Mouse (Mus musculus): ENCODE data around the gene Rora. TPM values are rescaled to one million over a fixed set of nuclear protein-coding genes. Genes with fewer than 3 reads are reported as not detected.

Rora gene
- polyA plus RNA-seq (2015; fragmentation: Nextera tagmentation; extraction: Ambion mirVana) = 7.8 and 8.9 TPM in 2 replicates

- no peaks in the 10 kb centered on the region for H3K9me3 ChIP-seq (replicated peaks)
- peak within 1 kb of the TSS; percentile 77 for H3K9ac ChIP-seq
- H3K4me1 ChIP-seq = peaks cover 22% of the 10 kb centered on the region
- peak within 1 kb of the TSS; percentile 88 for H3K4me2 ChIP-seq
- under 1% methylated on average over 72 of the region's 72 CpGs for WGBS
- H3K27me3 ChIP-seq = peaks cover 4% of the 10 kb centered on the region; the same call in 1 of the 2 replicates
- H3K4me3 ChIP-seq (replicated peaks) = peak within 1 kb of the TSS; percentile 94
- peak; percentile 71 for ATAC-seq (replicated peaks; ENCODE audit: low FRiP score)
- H3K27ac ChIP-seq = peak within 1 kb of the TSS; percentile 95
- H3K36me3 ChIP-seq = no peaks in the 10 kb centered on the region
These were observed at the start of gene Rora for GRCm38 (mm10) chr9:68653211-68654038. Gene Rora, plus strand, starts transcription at chr9:68653786.

GRCm38 (mm10) chr9:68614006-68614405 is 39.6 kb upstream of the Rora start:
- Histone ChIP-seq H3K4me3 (replicated peaks) (no peak overlapping the region), H3K9me3 (replicated peaks) (no peaks in the 10 kb centered on the region), H3K9ac (no peak overlapping the region), H3K4me2 (no peak overlapping the region), H3K36me3 (no peaks in the 10 kb centered on the region), H3K4me1 (no peaks in the 10 kb centered on the region), H3K27me3 (no peaks in the 10 kb centered on the region), H3K27ac (no peak overlapping the region)
- ATAC-seq (replicated peaks; ENCODE audit: low FRiP score) = no peak
- 83% methylated on average over 9 of the region's 9 CpGs for WGBS

- Histone ChIP-seq H3K9me3 (replicated peaks) (no peaks in the 10 kb centered on the region), H3K9ac (no peak overlapping the region), H3K4me1 (no peaks in the 10 kb centered on the region), H3K27me3 (no peaks in the 10 kb centered on the region), H3K27ac (no peak overlapping the region), H3K4me2 (no peak overlapping the region), H3K4me3 (replicated peaks) (no peak overlapping the region), H3K36me3 (no peaks in the 10 kb centered on the region)
- ATAC-seq (replicated peaks; ENCODE audit: low FRiP score) = no peak
- 27% methylated on average over 4 of the region's 4 CpGs for WGBS
These were observed 36.5 kb upstream of the Rora start for GRCm38 (mm10) chr9:68617116-68617515.

- 81% methylated on average over 2 of the region's 2 CpGs for WGBS
- H3K9me3 ChIP-seq (replicated peaks) = no peaks in the 10 kb centered on the region
- no peak overlapping the region for H3K4me3 ChIP-seq (replicated peaks)
- no peak overlapping the region for H3K9ac ChIP-seq
- H3K27ac ChIP-seq = no peak overlapping the region
- no peak for ATAC-seq (replicated peaks; ENCODE audit: low FRiP score)
- H3K4me1 ChIP-seq = no peaks in the 10 kb centered on the region
- H3K36me3 ChIP-seq = no peaks in the 10 kb centered on the region
- no peaks in the 10 kb centered on the region for H3K27me3 ChIP-seq
- no peak overlapping the region for H3K4me2 ChIP-seq
These were observed 33.5 kb upstream of the Rora start for GRCm38 (mm10) chr9:68620036-68620435.

GRCm38 (mm10) chr9:68620441-68620840 is 33.1 kb upstream of the Rora start:
- no peak overlapping the region for H3K27ac ChIP-seq
- no peaks in the 10 kb centered on the region for H3K27me3 ChIP-seq
- 69% methylated on average over 6 of the region's 6 CpGs for WGBS
- H3K36me3 ChIP-seq = no peaks in the 10 kb centered on the region
- H3K4me3 ChIP-seq (replicated peaks) = no peak overlapping the region
- H3K4me1 ChIP-seq = no peaks in the 10 kb centered on the region
- no peaks in the 10 kb centered on the region for H3K9me3 ChIP-seq (replicated peaks)
- no peak overlapping the region for H3K4me2 ChIP-seq
- no peak for ATAC-seq (replicated peaks; ENCODE audit: low FRiP score)
- H3K9ac ChIP-seq = no peak overlapping the region

- Histone ChIP-seq H3K27me3 (no peaks in the 10 kb centered on the region), H3K4me1 (no peaks in the 10 kb centered on the region), H3K9me3 (replicated peaks) (no peaks in the 10 kb centered on the region), H3K36me3 (no peaks in the 10 kb centered on the region), H3K4me3 (replicated peaks) (no peak overlapping the region), H3K4me2 (no peak overlapping the region), H3K9ac (no peak overlapping the region), H3K27ac (no peak overlapping the region)
- ATAC-seq (replicated peaks; ENCODE audit: low FRiP score) = no peak
- WGBS = 79% methylated on average over 4 of the region's 4 CpGs
These were observed 28.6 kb upstream of the Rora start for GRCm38 (mm10) chr9:68624981-68625380.

GRCm38 (mm10) chr9:68637301-68637700 is 16.3 kb upstream of the Rora start:
- H3K4me3 ChIP-seq (replicated peaks) = no peak overlapping the region
- H3K36me3 ChIP-seq = no peaks in the 10 kb centered on the region
- H3K9ac ChIP-seq = no peak overlapping the region
- no peak overlapping the region for H3K27ac ChIP-seq
- ATAC-seq (replicated peaks; ENCODE audit: low FRiP score) = no peak
- 90% methylated on average over 8 of the region's 8 CpGs for WGBS
- H3K4me2 ChIP-seq = no peak overlapping the region
- H3K27me3 ChIP-seq = no peaks in the 10 kb centered on the region
- H3K4me1 ChIP-seq = no peaks in the 10 kb centered on the region
- H3K9me3 ChIP-seq (replicated peaks) = no peaks in the 10 kb centered on the region

GRCm38 (mm10) chr9:68641123-68641522 is 12.5 kb upstream of the Rora start:
- H3K9ac ChIP-seq = no peak overlapping the region
- no peak overlapping the region for H3K27ac ChIP-seq
- H3K36me3 ChIP-seq = no peaks in the 10 kb centered on the region
- no peaks in the 10 kb centered on the region for H3K27me3 ChIP-seq
- H3K4me3 ChIP-seq (replicated peaks) = no peak overlapping the region
- H3K9me3 ChIP-seq (replicated peaks) = no peaks in the 10 kb centered on the region
- no peak for ATAC-seq (replicated peaks; ENCODE audit: low FRiP score)
- no peaks in the 10 kb centered on the region for H3K4me1 ChIP-seq
- H3K4me2 ChIP-seq = no peak overlapping the region
- 75% methylated on average over 3 of the region's 3 CpGs for WGBS

- 76% methylated on average over 3 of the region's 3 CpGs for WGBS
- Histone ChIP-seq H3K9ac (no peak overlapping the region), H3K4me1 (no peaks in the 10 kb centered on the region), H3K4me3 (replicated peaks) (no peak overlapping the region), H3K9me3 (replicated peaks) (no peaks in the 10 kb centered on the region), H3K4me2 (no peak overlapping the region), H3K36me3 (no peaks in the 10 kb centered on the region), H3K27me3 (peaks cover 4% of the 10 kb centered on the region; the same call in 1 of the 2 replicates), H3K27ac (no peak overlapping the region)
- no peak for ATAC-seq (replicated peaks; ENCODE audit: low FRiP score)
These were observed 5.5 kb upstream of the Rora start for GRCm38 (mm10) chr9:68648061-68648460.

GRCm38 (mm10) chr9:68654039-68654332 is 400 bp downstream of the Rora start:
- Histone ChIP-seq H3K4me2 (peak overlapping the region; percentile 88), H3K4me3 (replicated peaks) (peak overlapping the region; percentile 94), H3K36me3 (no peaks in the 10 kb centered on the region), H3K27me3 (peaks cover 4% of the 10 kb centered on the region; the same call in 1 of the 2 replicates), H3K9me3 (replicated peaks) (no peaks in the 10 kb centered on the region), H3K9ac (peak overlapping the region; percentile 77), H3K4me1 (peaks cover 22% of the 10 kb centered on the region), H3K27ac (peak overlapping the region; percentile 95)
- peak; percentile 48 for ATAC-seq (replicated peaks; ENCODE audit: low FRiP score)
- under 1% methylated on average over 21 of the region's 28 CpGs for WGBS

- Histone ChIP-seq H3K27ac (peak overlapping the region; percentile 95), H3K9me3 (replicated peaks) (no peaks in the 10 kb centered on the region), H3K4me2 (peak overlapping the region; percentile 88), H3K9ac (peak overlapping the region; percentile 77), H3K4me1 (peaks cover 22% of the 10 kb centered on the region), H3K4me3 (replicated peaks) (peak overlapping the region; percentile 94), H3K27me3 (peaks cover 4% of the 10 kb centered on the region; the same call in 1 of the 2 replicates), H3K36me3 (no peaks in the 10 kb centered on the region)
- under 1% methylated on average over 43 of the region's 43 CpGs for WGBS
- ATAC-seq (replicated peaks; ENCODE audit: low FRiP score) = peak; percentile 48; the same call in 1 of the 2 replicates
These were observed 889 bp downstream of the Rora start for GRCm38 (mm10) chr9:68654333-68655017.
